Mouse (Mus musculus) midbrain, postnatal 0 days (tissue): ENCODE results near the gene Nt5c1a. TPM values are rescaled to one million over a fixed set of nuclear protein-coding genes. Genes with fewer than 3 reads are reported as not detected.

Experiments used
- ATAC-seq: fragments of 200-750 bp; cut with Nextera tagmentation; 2 replicates; pipeline ENCODE4 v1.8.0; 2017; ENCODE audit warnings: moderate number of reproducible peaks, mild to moderate bottlenecking, moderate TSS enrichment, moderate library complexity; ENCODE audit not compliant: low FRiP score
- DNase-seq: peaks from one replicate; pipeline ENCODE4 v3.0.0-alpha.2; 2015; ENCODE audit warnings: low spot score
- H3K27ac ChIP-seq: fragments of 300-500 bp; sonication (generic); 2 replicates; pipeline ENCODE4 v1.5.1; 2014; ENCODE audit warnings: low read depth, mild to moderate bottlenecking, low read length, mixed read lengths
- H3K27me3 ChIP-seq: fragments of 300-500 bp; sonication (generic); 2 replicates; pipeline ENCODE4 v1.6.1; 2014; ENCODE audit warnings: low read length, control low read depth, mixed read lengths; ENCODE audit not compliant: insufficient read depth
- H3K36me3 ChIP-seq: fragments of 300-500 bp; sonication (generic); 2 replicates; pipeline ENCODE4 v1.6.1; 2014; ENCODE audit warnings: low read length, control low read depth, mixed read lengths; ENCODE audit not compliant: insufficient read depth
- H3K4me1 ChIP-seq: fragments of 300-500 bp; sonication (generic); 2 replicates; pipeline ENCODE4 v1.6.1; 2014; ENCODE audit warnings: mild to moderate bottlenecking, control low read depth, antibody characterized with exemption, low read length, mixed read lengths; ENCODE audit not compliant: insufficient read depth
- H3K4me2 ChIP-seq: fragments of 300-500 bp; sonication (generic); 2 replicates; pipeline ENCODE4 v1.6.1; 2014; ENCODE audit warnings: low read depth, mild to moderate bottlenecking, low read length, mixed read lengths; ENCODE audit not compliant: poor library complexity, severe bottlenecking
- H3K4me3 ChIP-seq: fragments of 300-500 bp; sonication (generic); 2 replicates; pipeline ENCODE4 v1.5.1; 2014; ENCODE audit warnings: low read depth, mild to moderate bottlenecking, low read length, moderate library complexity
- H3K9ac ChIP-seq: fragments of 300-500 bp; sonication (generic); replicated peaks from 2 replicates; pipeline ENCODE4 v1.6.1; 2014; ENCODE audit warnings: mild to moderate bottlenecking, low read length, moderate library complexity, mixed read lengths; ENCODE audit not compliant: poor library complexity, severe bottlenecking
- H3K9me3 ChIP-seq: fragments of 300-500 bp; sonication (generic); 2 replicates; pipeline ENCODE4 v1.6.1; 2016; ENCODE audit warnings: low read length, control low read depth
- CTCF ChIP-seq: IDR thresholded peaks from 2 replicates; pipeline ENCODE4 v1.5.1; 2016; ENCODE audit warnings: antibody characterized with exemption, mild to moderate bottlenecking
- WGBS: fragments of 180-500 bp; shearing (Covaris S2); extraction: QIAGEN DNeasy Blood & Tissue Kit; methylation state at CpG from one replicate; pipeline ENCODE4 v1.1.7; 2014; 5-methylcytosine and 5-hydroxymethylcytosine counted together
- polyA plus RNA-seq: library from polyadenylated mRNA; unstranded; fragments of >200 nt; fragmentation: Nextera tagmentation; extraction: Ambion mirVana; gene quantifications from 2 replicates; pipeline ENCODE4 v1.2.1, GENCODE M21; 2015
- total RNA-seq: library from RNA; depleted of rRNA; stranded (reverse); fragments of >200 nt; gene quantifications from 2 replicates; pipeline ENCODE4 v1.2.3, GENCODE M21; 2014

Gene Nt5c1a
- total and polyA plus RNA-seq, 2 experiments from 2014 or later = 0.33 to 1.9 TPM

- no peak overlapping the region for H3K4me3 ChIP-seq
- no peaks in the 10 kb centered on the region for H3K36me3 ChIP-seq
- no peak overlapping the region for H3K9ac ChIP-seq
- peak; percentile 41 for DNase-seq
- peak; percentile 59; the same call in 1 of the 2 replicates for ATAC-seq
- H3K27ac ChIP-seq = peak overlapping the region; percentile 62
- no peaks in the 10 kb centered on the region for H3K27me3 ChIP-seq
- TF ChIP-seq CTCF = no peak
- no peak overlapping the region for H3K4me2 ChIP-seq
- 42% methylated on average over 1 of the region's 1 CpGs for WGBS
- no peaks in the 10 kb centered on the region for H3K9me3 ChIP-seq
- peaks cover 13% of the 10 kb centered on the region for H3K4me1 ChIP-seq
These were observed 14.1 kb downstream of the Nt5c1a start for GRCm38 (mm10) chr4:123215367-123215766.

GRCm38 (mm10) chr4:123216782-123217181, 15.5 kb downstream of the Nt5c1a start:
- Histone ChIP-seq H3K36me3 (no peaks in the 10 kb centered on the region), H3K4me3 (no peak overlapping the region), H3K27ac (no peak overlapping the region), H3K9me3 (no peaks in the 10 kb centered on the region), H3K27me3 (no peaks in the 10 kb centered on the region), H3K4me1 (peaks cover 13% of the 10 kb centered on the region), H3K4me2 (no peak overlapping the region), H3K9ac (no peak overlapping the region)
- 36% methylated on average over 1 of the region's 1 CpGs for WGBS
- TF ChIP-seq CTCF = peak; percentile 81
- DNase-seq = peak; percentile 47
- ATAC-seq = no peak

GRCm38 (mm10) chr4:123219720-123220357, 18.5 kb downstream of the Nt5c1a start:
- no peaks in the 10 kb centered on the region for H3K36me3 ChIP-seq
- no peak overlapping the region for H3K4me3 ChIP-seq
- no peak overlapping the region for H3K9ac ChIP-seq
- peak; percentile 98 for TF ChIP-seq CTCF
- peaks cover 6% of the 10 kb centered on the region; the same call in 1 of the 2 replicates for H3K4me1 ChIP-seq
- H3K4me2 ChIP-seq = no peak overlapping the region
- 73% methylated on average over 15 of the region's 15 CpGs for WGBS
- no peaks in the 10 kb centered on the region for H3K27me3 ChIP-seq
- peak; percentile 80; the same call in 1 of the 2 replicates for ATAC-seq
- no peaks in the 10 kb centered on the region for H3K9me3 ChIP-seq
- DNase-seq = peak; percentile 78
- H3K27ac ChIP-seq = no peak overlapping the region

- no peaks in the 10 kb centered on the region; the same call in 1 of the 2 replicates for H3K4me1 ChIP-seq
- H3K27me3 ChIP-seq = no peaks in the 10 kb centered on the region
- H3K4me3 ChIP-seq = no peak overlapping the region
- no peak overlapping the region for H3K9ac ChIP-seq
- TF ChIP-seq CTCF = no peak
- 79% methylated on average over 4 of the region's 4 CpGs for WGBS
- H3K27ac ChIP-seq = no peak overlapping the region
- H3K4me2 ChIP-seq = no peak overlapping the region
- ATAC-seq (no peak), DNase-seq (no peak)
- no peaks in the 10 kb centered on the region for H3K9me3 ChIP-seq
- H3K36me3 ChIP-seq = no peaks in the 10 kb centered on the region
These were observed 19.3 kb downstream of the Nt5c1a start for GRCm38 (mm10) chr4:123220637-123221036.

GRCm38 (mm10) chr4:123223309-123223708, 22.0 kb downstream of the Nt5c1a start:
- no peaks in the 10 kb centered on the region for H3K36me3 ChIP-seq
- H3K4me2 ChIP-seq = no peak overlapping the region
- no peak overlapping the region for H3K9ac ChIP-seq
- peak; percentile 56 for TF ChIP-seq CTCF
- ATAC-seq (no peak), DNase-seq (no peak)
- H3K27me3 ChIP-seq = no peaks in the 10 kb centered on the region
- no peaks in the 10 kb centered on the region for H3K4me1 ChIP-seq
- H3K9me3 ChIP-seq = no peaks in the 10 kb centered on the region
- no peak overlapping the region for H3K27ac ChIP-seq
- H3K4me3 ChIP-seq = no peak overlapping the region
- 50% methylated on average over 3 of the region's 3 CpGs for WGBS

- TF ChIP-seq CTCF = no peak
- Histone ChIP-seq H3K27me3 (no peaks in the 10 kb centered on the region), H3K4me1 (no peaks in the 10 kb centered on the region), H3K4me2 (no peak overlapping the region), H3K4me3 (no peak overlapping the region), H3K27ac (no peak overlapping the region), H3K36me3 (no peaks in the 10 kb centered on the region), H3K9me3 (no peaks in the 10 kb centered on the region), H3K9ac (no peak overlapping the region)
- WGBS = 74% methylated on average over 10 of the region's 10 CpGs
- DNase-seq (peak; percentile 15), ATAC-seq (no peak)
These were observed 24.6 kb downstream of the Nt5c1a start for GRCm38 (mm10) chr4:123225718-123226403.
